Mouse (Mus musculus): Measurements from ENCODE around the gene Taldo1. TPM values are rescaled to one million over a fixed set of nuclear protein-coding genes. Genes with fewer than 3 reads are reported as not detected.

Taldo1 gene
- polyA plus RNA-seq, 1 experiment from 2014 or later, result 225 TPM

GRCm38 (mm10) chr7:141413331-141413730 is 21.3 kb downstream of the Taldo1 start:
- H3K4me1 ChIP-seq (replicated peaks), result peaks cover 14% of the 10 kb centered on the region
- peak overlapping the region; percentile 77 for H3K4me2 ChIP-seq
- H3K4me3 ChIP-seq, result peak overlapping the region; percentile 87
- ATAC-seq (replicated peaks; ENCODE audit: insufficient number of reproducible peaks, insufficient read depth, low FRiP score, low read depth), result 0 out of 2 replicates have a peak, but pooled peaks have one; percentile 1
- peak overlapping the region; percentile 84 for H3K9ac ChIP-seq
- H3K27ac ChIP-seq, result peak overlapping the region; percentile 87
- no peaks in the 10 kb centered on the region for H3K9me3 ChIP-seq (replicated peaks)
- no peaks in the 10 kb centered on the region for H3K36me3 ChIP-seq
- WGBS, result 3% methylated on average over 16 of the region's 16 CpGs
- H3K27me3 ChIP-seq, result no peaks in the 10 kb centered on the region

- Histone ChIP-seq H3K4me1 (replicated peaks) (peaks cover 13% of the 10 kb centered on the region), H3K27me3 (no peaks in the 10 kb centered on the region), H3K36me3 (no peaks in the 10 kb centered on the region), H3K27ac (peak within 1 kb of the TSS; percentile 87), H3K9ac (peak within 1 kb of the TSS; percentile 84), H3K9me3 (replicated peaks) (no peaks in the 10 kb centered on the region), H3K4me2 (peak within 1 kb of the TSS; percentile 77), H3K4me3 (peak within 1 kb of the TSS; percentile 87)
- ATAC-seq (replicated peaks; ENCODE audit: insufficient number of reproducible peaks, insufficient read depth, low FRiP score, low read depth), result peak; percentile 93
- under 1% methylated on average over 50 of the region's 56 CpGs for WGBS
Measured at GRCm38 (mm10) chr7:141413809-141414584, 22.0 kb downstream of the Taldo1 start, which contains the start of gene Gatd1. Gene Gatd1, minus strand, starts transcription at chr7:141414136.

GRCm38 (mm10) chr7:141416144-141416841 is 24.3 kb downstream of the Taldo1 start:
- Histone ChIP-seq H3K9ac (no peak overlapping the region), H3K4me2 (no peak overlapping the region), H3K27ac (no peak overlapping the region), H3K9me3 (replicated peaks) (no peaks in the 10 kb centered on the region), H3K27me3 (no peaks in the 10 kb centered on the region), H3K4me3 (no peak overlapping the region), H3K36me3 (no peaks in the 10 kb centered on the region), H3K4me1 (replicated peaks) (peaks cover 11% of the 10 kb centered on the region)
- 78% methylated on average over 6 of the region's 6 CpGs for whole genome bisulfite sequencing
- no peak for ATAC-seq (replicated peaks; ENCODE audit: insufficient number of reproducible peaks, insufficient read depth, low FRiP score, low read depth)

GRCm38 (mm10) chr7:141417731-141418681 is 26.0 kb downstream of the Taldo1 start:
- H3K9ac ChIP-seq, result no peak overlapping the region
- peaks cover 8% of the 10 kb centered on the region for H3K4me1 ChIP-seq (replicated peaks)
- no peaks in the 10 kb centered on the region for H3K36me3 ChIP-seq
- 64% methylated on average over 8 of the region's 8 CpGs for WGBS
- no peak overlapping the region for H3K27ac ChIP-seq
- no peaks in the 10 kb centered on the region for H3K27me3 ChIP-seq
- H3K9me3 ChIP-seq (replicated peaks), result no peaks in the 10 kb centered on the region
- no peak overlapping the region for H3K4me3 ChIP-seq
- no peak for ATAC-seq (replicated peaks; ENCODE audit: insufficient number of reproducible peaks, insufficient read depth, low FRiP score, low read depth)
- no peak overlapping the region for H3K4me2 ChIP-seq

- Histone ChIP-seq H3K9ac (no peak overlapping the region), H3K9me3 (replicated peaks) (no peaks in the 10 kb centered on the region), H3K4me3 (no peak overlapping the region), H3K4me1 (replicated peaks) (peaks cover 4% of the 10 kb centered on the region), H3K27ac (no peak overlapping the region), H3K4me2 (no peak overlapping the region), H3K36me3 (no peaks in the 10 kb centered on the region), H3K27me3 (no peaks in the 10 kb centered on the region)
- no peak for ATAC-seq (replicated peaks; ENCODE audit: insufficient number of reproducible peaks, insufficient read depth, low FRiP score, low read depth)
- 59% methylated on average over 7 of the region's 7 CpGs for WGBS
Measured at GRCm38 (mm10) chr7:141418970-141419369, 27.0 kb downstream of the Taldo1 start.

GRCm38 (mm10) chr7:141420030-141420702 is 28.2 kb downstream of the Taldo1 start:
- Histone ChIP-seq H3K27me3 (no peaks in the 10 kb centered on the region), H3K4me2 (no peak overlapping the region), H3K9ac (no peak overlapping the region), H3K4me3 (no peak overlapping the region), H3K4me1 (replicated peaks) (no peaks in the 10 kb centered on the region), H3K36me3 (no peaks in the 10 kb centered on the region), H3K27ac (no peak overlapping the region), H3K9me3 (replicated peaks) (no peaks in the 10 kb centered on the region)
- no peak for ATAC-seq (replicated peaks; ENCODE audit: insufficient number of reproducible peaks, insufficient read depth, low FRiP score, low read depth)
- WGBS, result 72% methylated on average over 9 of the region's 9 CpGs

GRCm38 (mm10) chr7:141423811-141424210 is 31.8 kb downstream of the Taldo1 start:
- Histone ChIP-seq H3K9me3 (replicated peaks) (no peaks in the 10 kb centered on the region), H3K27ac (no peak overlapping the region), H3K27me3 (no peaks in the 10 kb centered on the region), H3K4me3 (no peak overlapping the region), H3K4me2 (no peak overlapping the region), H3K36me3 (no peaks in the 10 kb centered on the region), H3K9ac (no peak overlapping the region), H3K4me1 (replicated peaks) (peaks cover 7% of the 10 kb centered on the region; the same call in 1 of the 2 replicates)
- ATAC-seq (replicated peaks; ENCODE audit: insufficient number of reproducible peaks, insufficient read depth, low FRiP score, low read depth), result no peak
- 48% methylated on average over 4 of the region's 4 CpGs for WGBS

GRCm38 (mm10) chr7:141426948-141427730 is 35.1 kb downstream of the Taldo1 start:
- 75% methylated on average over 12 of the region's 12 CpGs for WGBS
- no peak for ATAC-seq (replicated peaks; ENCODE audit: insufficient number of reproducible peaks, insufficient read depth, low FRiP score, low read depth)
- no peaks in the 10 kb centered on the region; the same call in none of the 2 replicates for H3K36me3 ChIP-seq
- peaks cover 24% of the 10 kb centered on the region for H3K4me1 ChIP-seq (replicated peaks)
- no peak overlapping the region for H3K27ac ChIP-seq
- no peaks in the 10 kb centered on the region for H3K9me3 ChIP-seq (replicated peaks)
- no peak overlapping the region for H3K4me2 ChIP-seq
- H3K9ac ChIP-seq, result no peak overlapping the region
- H3K27me3 ChIP-seq, result no peaks in the 10 kb centered on the region
- H3K4me3 ChIP-seq, result no peak overlapping the region

GRCm38 (mm10) chr7:141428701-141429100 is 36.7 kb downstream of the Taldo1 start:
- Histone ChIP-seq H3K9ac (no peak overlapping the region), H3K27me3 (no peaks in the 10 kb centered on the region), H3K36me3 (peaks cover 8% of the 10 kb centered on the region), H3K4me1 (replicated peaks) (peaks cover 30% of the 10 kb centered on the region), H3K9me3 (replicated peaks) (no peaks in the 10 kb centered on the region), H3K4me3 (peak overlapping the region; percentile 29), H3K4me2 (peak overlapping the region; percentile 54), H3K27ac (no peak overlapping the region)
- ATAC-seq (replicated peaks; ENCODE audit: insufficient number of reproducible peaks, insufficient read depth, low FRiP score, low read depth), result no peak
- 53% methylated on average over 5 of the region's 5 CpGs for WGBS

GRCm38 (mm10) chr7:141429310-141429709 is 37.3 kb downstream of the Taldo1 start, which contains the start of gene Cend1:
Gene Cend1, minus strand, starts transcription at chr7:141429491.
- Histone ChIP-seq H3K9ac (0 out of 2 replicates have a peak within 1 kb of the TSS, but pooled peaks have one; percentile 27), H3K27ac (peak within 1 kb of the TSS; percentile 55)

More at GRCm38 (mm10) chr7:141429310-141429709, 37.3 kb downstream of the Taldo1 start, which contains the start of gene Cend1:
- Histone ChIP-seq H3K36me3 (peaks cover 8% of the 10 kb centered on the region), H3K4me3 (peak within 1 kb of the TSS; percentile 29), H3K27me3 (no peaks in the 10 kb centered on the region), H3K4me2 (peak within 1 kb of the TSS; percentile 54), H3K9me3 (replicated peaks) (no peaks in the 10 kb centered on the region), H3K4me1 (replicated peaks) (peaks cover 36% of the 10 kb centered on the region)
- no peak; the same call in 1 of the 2 replicates for ATAC-seq (replicated peaks; ENCODE audit: insufficient number of reproducible peaks, insufficient read depth, low FRiP score, low read depth)
- WGBS, result 3% methylated on average over 19 of the region's 19 CpGs

All from heart, embryonic 15.5 days (tissue).